Mouse (Mus musculus) retina, postnatal 1 day (tissue): ENCODE measurements around the gene Gm6803.
"Not testable (repeated sequence)": the region's sequence is repeated elsewhere in the genome, so short reads cannot be mapped to it uniquely, and the experiment has no call there.

ENCODE experiments used
- DNase-seq: peaks from one replicate; pipeline ENCODE4 v3.0.0-alpha.2; 2012

Gm6803 gene

DNA sequence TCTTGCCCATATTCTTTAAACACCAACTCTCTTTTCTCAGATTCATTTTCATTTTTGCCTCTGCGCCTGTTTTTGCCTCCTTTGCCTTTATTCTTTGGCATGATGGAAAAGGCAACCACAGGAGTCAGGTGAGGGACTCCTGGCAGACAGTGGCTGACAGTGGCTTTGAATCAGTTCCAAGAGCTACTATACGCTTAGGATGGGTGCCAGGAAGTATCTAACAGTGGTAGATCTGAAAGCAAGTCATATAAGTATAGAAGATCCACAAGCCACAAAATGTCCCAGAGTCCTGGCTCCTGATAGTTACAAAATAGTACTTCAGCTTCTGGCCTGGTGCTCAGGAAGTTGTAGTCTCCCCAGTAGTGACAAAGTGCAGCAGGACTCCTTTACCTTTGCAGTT is at the start of gene Gm6803:
Gm6803 (minus strand) TSS at position 101 of the 400 bp plus-strand sequence.
- not testable (repeated sequence) for DNase-seq

GRCm38 (mm10) chr12:88045226-88045625 is 26.7 kb upstream of the Gm6803 start:
- DNase-seq: not testable (repeated sequence)

- not testable (repeated sequence) for DNase-seq
Observed at GRCm38 (mm10) chr12:88039703-88040102, 21.1 kb upstream of the Gm6803 start.

- not testable (repeated sequence) for DNase-seq
Observed at GRCm38 (mm10) chr12:88039062-88039461, 20.5 kb upstream of the Gm6803 start.

DNA sequence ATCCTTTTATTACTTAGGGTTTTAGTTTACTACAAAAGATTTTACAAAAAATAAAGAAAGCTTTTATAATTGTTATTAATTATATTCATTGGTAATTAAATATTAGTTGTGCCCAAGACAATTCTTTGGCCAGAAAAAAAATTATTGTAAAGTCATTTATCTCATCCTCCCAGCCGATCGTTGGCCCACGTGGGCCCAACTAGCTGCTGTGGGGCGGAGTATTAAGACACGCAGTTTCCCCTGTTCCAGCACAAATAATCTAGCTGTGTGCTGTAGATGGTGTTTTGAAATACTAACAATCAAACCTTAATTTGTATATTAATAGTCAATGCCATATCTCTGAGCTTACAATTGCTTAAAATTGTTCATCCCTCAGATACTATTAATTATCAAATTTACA is 13.7 kb upstream of the Gm6803 start:
- not testable (repeated sequence) for DNase-seq

DNA sequence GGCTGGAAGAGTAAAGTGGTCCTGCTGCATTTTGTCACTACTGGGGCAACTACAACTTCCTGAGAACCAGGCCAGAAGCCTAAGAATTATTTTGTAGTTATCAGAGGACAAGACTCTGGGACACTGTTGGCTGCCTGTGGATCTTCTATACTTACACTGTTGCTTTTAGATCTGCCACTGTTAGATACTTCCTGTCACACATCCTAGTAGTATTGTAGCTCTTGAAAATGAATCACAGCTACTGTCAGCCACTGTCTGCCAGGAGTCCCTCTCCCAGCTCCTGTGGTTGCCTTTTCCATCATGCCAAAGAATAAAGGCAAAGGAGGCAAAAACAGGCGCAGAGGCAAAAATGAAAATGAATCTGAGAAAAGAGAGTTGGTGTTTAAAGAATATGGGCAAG is 8.1 kb upstream of the Gm6803 start, which contains the start of gene Gm2056:
Gm2056 (plus strand) TSS at position 301 of the 400 bp plus-strand sequence.
- not testable (repeated sequence) for DNase-seq

DNA sequence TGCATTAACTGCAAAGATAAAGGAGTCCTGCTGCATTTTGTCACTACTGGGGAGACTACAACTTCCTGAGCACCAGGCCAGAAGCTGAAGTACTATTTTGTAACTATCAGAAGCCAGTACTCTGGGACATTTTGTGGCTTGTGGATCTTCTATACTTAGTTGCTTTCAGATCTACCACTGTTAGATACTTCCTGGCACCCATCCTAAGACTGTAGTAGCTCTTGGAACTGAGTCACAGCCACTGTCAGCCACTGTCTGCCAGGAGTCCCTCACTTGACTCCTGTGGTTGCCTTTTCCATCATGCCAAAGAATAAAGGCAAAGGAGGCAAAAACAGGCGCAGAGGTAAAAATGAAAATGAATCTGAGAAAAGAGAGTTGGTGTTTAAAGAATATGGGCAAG is 7.0 kb downstream of the Gm6803 start, which contains the start of gene Gm2075:
Gm2075 (plus strand) TSS at position 301 of the 400 bp plus-strand sequence.
- not testable (repeated sequence) for DNase-seq

DNA sequence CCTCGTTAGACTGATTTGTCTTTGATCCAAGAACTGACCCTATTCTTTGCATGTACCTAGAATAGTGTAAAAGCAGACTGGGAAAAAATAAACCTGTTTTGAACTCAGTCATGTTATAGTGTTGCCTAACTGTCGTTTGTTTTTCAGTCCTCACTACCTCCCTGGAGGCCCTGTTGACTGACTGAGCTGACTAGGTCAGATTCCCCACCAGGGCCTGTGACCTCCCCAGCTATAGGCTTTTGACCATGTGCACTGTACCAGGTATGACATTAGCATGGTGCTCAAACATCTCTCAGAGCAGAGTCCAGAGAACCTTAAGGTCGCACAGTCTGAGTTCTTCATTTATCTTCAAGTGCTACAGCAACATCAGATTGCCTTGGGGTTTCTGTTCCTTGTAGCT is 14.5 kb downstream of the Gm6803 start:
- DNase-seq: not testable (repeated sequence)

DNA sequence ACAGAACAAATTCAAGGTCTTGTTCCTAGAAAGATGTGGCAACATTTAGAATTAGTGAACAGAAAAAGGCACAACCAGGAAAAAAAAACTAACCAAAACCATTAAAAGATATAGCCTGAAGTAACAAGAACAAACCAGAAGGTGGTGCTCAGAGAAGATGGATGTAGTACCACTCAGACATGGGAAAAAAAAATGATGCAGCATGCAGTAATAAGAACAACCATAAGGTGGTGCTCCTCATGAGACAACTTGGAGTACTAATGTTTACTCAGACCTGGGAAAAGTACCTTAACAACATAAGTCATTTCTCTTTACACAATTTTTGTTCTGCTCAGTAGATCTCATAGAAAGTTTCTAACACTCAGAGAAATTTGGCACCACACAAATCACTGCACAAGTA is 34.6 kb downstream of the Gm6803 start:
- peak; percentile 5 for DNase-seq
